Mouse (Mus musculus): ENCODE measurements around the gene Cyp2b9. TPM values are rescaled to one million over a fixed set of nuclear protein-coding genes. Genes with fewer than 3 reads are reported as not detected.
"Not testable (repeated sequence)": the region's sequence is repeated elsewhere in the genome, so short reads cannot be mapped to it uniquely, and the experiment has no call there.

Gene Cyp2b9
- polyA plus RNA-seq (2014; fragmentation: Nextera tagmentation; extraction: Ambion mirVana), result not detected in 2 replicates

DNA sequence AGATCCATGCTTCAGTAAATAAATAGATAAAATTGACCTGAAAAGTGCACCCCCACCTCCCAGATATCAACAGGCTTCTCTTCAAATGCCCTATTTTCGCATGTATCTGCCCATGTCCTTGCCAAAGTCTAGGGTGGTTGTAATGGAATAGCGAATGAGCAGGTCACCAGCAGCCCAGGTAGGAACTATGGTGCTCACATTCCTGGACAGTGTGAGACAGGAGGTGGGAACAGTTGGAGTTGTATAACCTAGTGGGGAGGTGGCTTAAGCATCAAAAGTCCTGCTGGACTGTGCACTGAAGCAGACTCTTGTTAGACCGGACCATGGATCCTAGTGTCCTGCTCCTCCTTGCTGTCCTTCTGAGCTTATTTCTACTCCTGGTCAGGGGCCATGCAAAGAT is at the start of gene Cyp2b9:
Gene Cyp2b9 (plus strand): TSS at position 301 of the 400 bp plus-strand sequence.
- H3K4me3 ChIP-seq (ENCODE audit: control insufficient read depth in 1 of 2, insufficient read depth in 1 of 2, low read depth in 1 of 2, low read length in 2 of 2); H3K4me1 ChIP-seq (ENCODE audit: control insufficient read depth in 2 of 2, insufficient read depth in 2 of 2, low read length in 2 of 2); H3K27me3 ChIP-seq (ENCODE audit: control insufficient read depth, insufficient read depth, low read length); ATAC-seq (ENCODE audit: insufficient number of reproducible peaks, insufficient read depth, low FRiP score, low read depth); H3K9me3 ChIP-seq (ENCODE audit: control insufficient read depth, low read length); H3K27ac ChIP-seq (replicated peaks in 1 of 2; ENCODE audit: control insufficient read depth in 1 of 2, insufficient read depth in 1 of 2, low read depth in 2 of 2, low read length in 2 of 2); H3K36me3 ChIP-seq (ENCODE audit: control insufficient read depth, insufficient read depth, low read length); H3K4me2 ChIP-seq (ENCODE audit: low read length); H3K9ac ChIP-seq (ENCODE audit: low read length): not testable (repeated sequence)
- WGBS, result 70% methylated on average over 2 of the region's 3 CpGs

GRCm38 (mm10) chr7:26139623-26140022 is 33.6 kb upstream of the Cyp2b9 start:
- WGBS, result no CpG with 5 or more reads among the region's 2 CpGs
- not testable (repeated sequence) for H3K4me2 ChIP-seq (ENCODE audit: low read length); ATAC-seq (ENCODE audit: insufficient number of reproducible peaks, insufficient read depth, low FRiP score, low read depth); H3K4me1 ChIP-seq (ENCODE audit: control insufficient read depth in 2 of 2, insufficient read depth in 2 of 2, low read length in 2 of 2); H3K4me3 ChIP-seq (ENCODE audit: control insufficient read depth in 1 of 2, insufficient read depth in 1 of 2, low read depth in 1 of 2, low read length in 2 of 2); H3K9me3 ChIP-seq (ENCODE audit: control insufficient read depth, low read length); H3K9ac ChIP-seq (ENCODE audit: low read length); H3K27ac ChIP-seq (replicated peaks in 1 of 2; ENCODE audit: control insufficient read depth in 1 of 2, insufficient read depth in 1 of 2, low read depth in 2 of 2, low read length in 2 of 2); H3K27me3 ChIP-seq (ENCODE audit: control insufficient read depth, insufficient read depth, low read length); H3K36me3 ChIP-seq (ENCODE audit: control insufficient read depth, insufficient read depth, low read length)

DNA sequence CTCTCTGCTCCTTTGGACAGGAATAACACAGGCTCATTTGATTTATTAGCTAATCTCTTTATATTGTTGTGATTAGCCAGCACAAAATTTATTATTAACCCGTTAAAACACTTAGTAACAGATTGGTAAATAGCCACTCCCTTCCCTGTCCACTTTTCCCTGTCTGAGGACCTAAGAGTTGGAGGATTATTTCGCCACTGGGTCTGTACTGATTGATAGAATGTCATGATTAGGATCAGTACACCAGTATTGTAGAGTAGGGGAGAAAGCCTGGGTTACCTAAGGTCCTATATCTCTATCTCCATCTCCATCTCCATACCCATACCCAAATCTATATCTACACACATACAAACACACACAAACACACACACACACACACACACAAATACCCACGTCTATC is 29.6 kb upstream of the Cyp2b9 start:
- not testable (repeated sequence) for H3K9me3 ChIP-seq (ENCODE audit: control insufficient read depth, low read length); ATAC-seq (ENCODE audit: insufficient number of reproducible peaks, insufficient read depth, low FRiP score, low read depth); H3K27me3 ChIP-seq (ENCODE audit: control insufficient read depth, insufficient read depth, low read length); H3K36me3 ChIP-seq (ENCODE audit: control insufficient read depth, insufficient read depth, low read length); H3K4me2 ChIP-seq (ENCODE audit: low read length); H3K4me1 ChIP-seq (ENCODE audit: control insufficient read depth in 2 of 2, insufficient read depth in 2 of 2, low read length in 2 of 2); H3K4me3 ChIP-seq (ENCODE audit: control insufficient read depth in 1 of 2, insufficient read depth in 1 of 2, low read depth in 1 of 2, low read length in 2 of 2); H3K27ac ChIP-seq (replicated peaks in 1 of 2; ENCODE audit: control insufficient read depth in 1 of 2, insufficient read depth in 1 of 2, low read depth in 2 of 2, low read length in 2 of 2); H3K9ac ChIP-seq (ENCODE audit: low read length)
- WGBS, result 33% methylated on average over 1 of the region's 3 CpGs

- ATAC-seq (ENCODE audit: insufficient number of reproducible peaks, insufficient read depth, low FRiP score, low read depth); H3K27ac ChIP-seq (replicated peaks in 1 of 2; ENCODE audit: control insufficient read depth in 1 of 2, insufficient read depth in 1 of 2, low read depth in 2 of 2, low read length in 2 of 2); H3K36me3 ChIP-seq (ENCODE audit: control insufficient read depth, insufficient read depth, low read length); H3K4me2 ChIP-seq (ENCODE audit: low read length); H3K4me3 ChIP-seq (ENCODE audit: control insufficient read depth in 1 of 2, insufficient read depth in 1 of 2, low read depth in 1 of 2, low read length in 2 of 2); H3K4me1 ChIP-seq (ENCODE audit: control insufficient read depth in 2 of 2, insufficient read depth in 2 of 2, low read length in 2 of 2); H3K9me3 ChIP-seq (ENCODE audit: control insufficient read depth, low read length); H3K9ac ChIP-seq (ENCODE audit: low read length); H3K27me3 ChIP-seq (ENCODE audit: control insufficient read depth, insufficient read depth, low read length): not testable (repeated sequence)
- whole genome bisulfite sequencing, result 64% methylated on average over 2 of the region's 3 CpGs
Measured at GRCm38 (mm10) chr7:26168765-26169536, 4.3 kb upstream of the Cyp2b9 start.

DNA sequence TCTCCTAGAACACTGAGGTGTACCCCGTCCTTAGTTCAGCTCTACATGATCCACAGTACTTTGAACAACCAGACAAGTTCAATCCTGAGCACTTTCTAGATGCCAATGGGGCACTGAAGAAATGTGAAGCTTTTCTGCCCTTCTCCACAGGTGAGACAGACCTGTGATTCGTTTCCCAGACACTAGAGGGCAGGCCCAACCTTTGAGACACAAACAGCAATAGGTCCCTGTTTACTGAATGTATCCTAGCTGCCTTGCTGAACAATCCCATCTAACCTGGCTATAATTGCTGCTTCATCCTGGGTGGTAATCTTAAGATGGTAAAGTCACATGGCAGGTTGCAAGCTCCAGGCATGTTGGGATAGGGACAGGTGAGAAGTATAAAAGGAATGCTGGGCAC is 27.9 kb downstream of the Cyp2b9 start:
- H3K4me2 ChIP-seq (ENCODE audit: low read length), result no peak overlapping the region
- no peak for ATAC-seq (ENCODE audit: insufficient number of reproducible peaks, insufficient read depth, low FRiP score, low read depth)
- H3K27me3 ChIP-seq (ENCODE audit: control insufficient read depth, insufficient read depth, low read length), result no peaks in the 10 kb centered on the region
- H3K4me1 ChIP-seq (ENCODE audit: control insufficient read depth in 2 of 2, insufficient read depth in 2 of 2, low read length in 2 of 2), result no peaks in the 10 kb centered on the region
- H3K27ac ChIP-seq (replicated peaks in 1 of 2; ENCODE audit: control insufficient read depth in 1 of 2, insufficient read depth in 1 of 2, low read depth in 2 of 2, low read length in 2 of 2), result no peak overlapping the region
- 11% methylated on average over 2 of the region's 2 CpGs for WGBS
- no peak overlapping the region for H3K4me3 ChIP-seq (ENCODE audit: control insufficient read depth in 1 of 2, insufficient read depth in 1 of 2, low read depth in 1 of 2, low read length in 2 of 2)
- H3K9ac ChIP-seq (ENCODE audit: low read length), result no peak overlapping the region
- H3K9me3 ChIP-seq (ENCODE audit: control insufficient read depth, low read length), result peaks cover 7% of the 10 kb centered on the region; the same call in 1 of the 2 replicates
- no peaks in the 10 kb centered on the region for H3K36me3 ChIP-seq (ENCODE audit: control insufficient read depth, insufficient read depth, low read length)

DNA sequence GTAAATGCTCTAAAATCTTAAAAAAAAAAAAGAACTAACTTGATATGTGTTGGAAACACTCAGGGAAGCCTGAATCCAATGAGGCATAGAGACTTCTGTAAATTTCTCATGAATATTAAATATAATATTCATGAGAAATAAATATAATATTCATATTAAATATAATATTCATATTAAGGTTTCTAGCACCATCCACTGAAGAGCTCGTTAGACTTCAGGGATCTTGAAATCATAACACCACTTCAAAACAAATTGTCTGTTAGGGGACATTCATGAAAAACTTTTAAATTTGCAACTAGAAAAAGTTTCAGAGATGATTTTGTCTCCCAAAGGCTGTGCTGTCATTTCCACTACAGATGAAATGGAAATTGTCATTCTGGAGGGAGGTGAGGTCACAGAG is 86.8 kb downstream of the Cyp2b9 start, which contains the start of gene Vmn1r184:
Gene Vmn1r184 (plus strand): TSS at position 301 of the 400 bp plus-strand sequence.
- not testable (repeated sequence) for H3K9me3 ChIP-seq (ENCODE audit: control insufficient read depth, low read length); H3K4me1 ChIP-seq (ENCODE audit: control insufficient read depth in 2 of 2, insufficient read depth in 2 of 2, low read length in 2 of 2); H3K9ac ChIP-seq (ENCODE audit: low read length); H3K4me2 ChIP-seq (ENCODE audit: low read length); ATAC-seq (ENCODE audit: insufficient number of reproducible peaks, insufficient read depth, low FRiP score, low read depth); H3K36me3 ChIP-seq (ENCODE audit: control insufficient read depth, insufficient read depth, low read length); H3K27me3 ChIP-seq (ENCODE audit: control insufficient read depth, insufficient read depth, low read length); H3K27ac ChIP-seq (replicated peaks in 1 of 2; ENCODE audit: control insufficient read depth in 1 of 2, insufficient read depth in 1 of 2, low read depth in 2 of 2, low read length in 2 of 2); H3K4me3 ChIP-seq (ENCODE audit: control insufficient read depth in 1 of 2, insufficient read depth in 1 of 2, low read depth in 1 of 2, low read length in 2 of 2)
- 37% methylated on average over 1 of the region's 1 CpGs for WGBS

Other genes with a start within 250 kb of the Cyp2b9 start
- not detected in 2 replicates for gene Cyp2b13, start 111.9 kb upstream of the Cyp2b9 start, polyA plus RNA-seq (2014; fragmentation: Nextera tagmentation; extraction: Ambion mirVana)
- gene Vmn1r184, start 86.9 kb downstream of the Cyp2b9 start, polyA plus RNA-seq (2014; fragmentation: Nextera tagmentation; extraction: Ambion mirVana), result not detected in 2 replicates
- not detected in 2 replicates for gene Cyp2a4, start 133.8 kb downstream of the Cyp2b9 start, polyA plus RNA-seq (2014; fragmentation: Nextera tagmentation; extraction: Ambion mirVana)
- not detected in 2 replicates for gene Nlrp9c, start 230.3 kb downstream of the Cyp2b9 start, polyA plus RNA-seq (2014; fragmentation: Nextera tagmentation; extraction: Ambion mirVana)